Mouse (Mus musculus) C2C12 (cell line): ENCODE data around the gene Rdh14. TPM values are rescaled to one million over a fixed set of nuclear protein-coding genes. Genes with fewer than 3 reads are reported as not detected.

Experiments
- H3K27me3 ChIP-seq: one replicate; pipeline ENCODE4 v1.6.1; 2011; ENCODE audit not compliant: control insufficient read depth, insufficient read depth, insufficient read length
- H3K36me3 ChIP-seq: one replicate; pipeline ENCODE4 v1.6.1; 2011; ENCODE audit not compliant: control insufficient read depth, insufficient read depth
- H3K4me3 ChIP-seq: one replicate; pipeline ENCODE4 v1.5.1; 2011; ENCODE audit warnings: mild to moderate bottlenecking, control low read depth; ENCODE audit not compliant: poor library complexity, insufficient read depth, severe bottlenecking
- H3K79me2 ChIP-seq: one replicate; pipeline ENCODE4 v1.6.1; 2011; ENCODE audit not compliant: control insufficient read depth, insufficient read depth
- H3K79me3 ChIP-seq: one replicate; pipeline ENCODE4 v1.6.1; 2011; ENCODE audit warnings: low read depth, control low read depth
- H3ac ChIP-seq: one replicate; pipeline ENCODE3; 2011; ENCODE audit warnings: low read depth; ENCODE audit not compliant: control insufficient read depth, insufficient read length
- CEBPB ChIP-seq: IDR thresholded peaks from one replicate; pipeline ENCODE4 v1.6.1; 2011; ENCODE audit warnings: low read depth, mild to moderate bottlenecking, control low read depth, moderate library complexity
- CTCF ChIP-seq: IDR thresholded peaks from one replicate; pipeline ENCODE4 v1.5.1; 2011; ENCODE audit not compliant: control insufficient read depth, insufficient read depth, insufficient read length
- FOSL1 ChIP-seq: IDR thresholded peaks from one replicate; pipeline ENCODE4 v1.8.0; 2011; ENCODE audit warnings: mild to moderate bottlenecking, low read length; ENCODE audit not compliant: poor library complexity, insufficient read depth, severe bottlenecking
- MAX ChIP-seq: IDR thresholded peaks from one replicate; pipeline ENCODE4 v1.6.1; 2011; ENCODE audit warnings: mild to moderate bottlenecking, control low read depth
- MYOD1 ChIP-seq: IDR thresholded peaks from one replicate; pipeline ENCODE4 v1.6.1; 2011; ENCODE audit warnings: low read depth; ENCODE audit not compliant: control insufficient read depth, insufficient read length
- MYOG ChIP-seq: IDR thresholded peaks from one replicate; pipeline ENCODE4 v1.6.1; 2011; ENCODE audit not compliant: control insufficient read depth, insufficient read length; ENCODE audit errors: extremely low read depth
- USF1 ChIP-seq: IDR thresholded peaks from one replicate; pipeline ENCODE4 v1.6.1; 2011; ENCODE audit warnings: low read depth, mild to moderate bottlenecking, control low read depth, moderate library complexity
- long read RNA-seq, 2 experiments: library from polyadenylated mRNA; unstranded; transcript quantifications; one replicate each; pipeline ENCODE4 v2.0.0; 2019 to 2020
- polyA plus RNA-seq: library from polyadenylated mRNA; unstranded; fragments of >200 nt; fragmentation: generic; extraction: Trizol; gene quantifications from one replicate; pipeline ENCODE4 v1.2.1, GENCODE M21; 2012; ENCODE audit warnings: missing spikeins

Gene Rdh14
- polyA plus RNA-seq, result 7.0 TPM
- long read RNA-seq, experiment 1, transcript Rdh14-201 (2 exons, 1,480 nt), result major isoform, 36 of 39 reads
- long read RNA-seq, experiment 1, partial matches to known transcripts, result 0 of 39 reads
- long read RNA-seq, experiment 1, other reads (novel, unspliced or antisense), result 3 of 39 reads
- long read RNA-seq, experiment 2, transcript Rdh14-201 (2 exons, 1,480 nt), result major isoform, 38 of 42 reads
- long read RNA-seq, experiment 2, partial matches to known transcripts, result 0 of 42 reads
- long read RNA-seq, experiment 2, other reads (novel, unspliced or antisense), result 4 of 42 reads

DNA sequence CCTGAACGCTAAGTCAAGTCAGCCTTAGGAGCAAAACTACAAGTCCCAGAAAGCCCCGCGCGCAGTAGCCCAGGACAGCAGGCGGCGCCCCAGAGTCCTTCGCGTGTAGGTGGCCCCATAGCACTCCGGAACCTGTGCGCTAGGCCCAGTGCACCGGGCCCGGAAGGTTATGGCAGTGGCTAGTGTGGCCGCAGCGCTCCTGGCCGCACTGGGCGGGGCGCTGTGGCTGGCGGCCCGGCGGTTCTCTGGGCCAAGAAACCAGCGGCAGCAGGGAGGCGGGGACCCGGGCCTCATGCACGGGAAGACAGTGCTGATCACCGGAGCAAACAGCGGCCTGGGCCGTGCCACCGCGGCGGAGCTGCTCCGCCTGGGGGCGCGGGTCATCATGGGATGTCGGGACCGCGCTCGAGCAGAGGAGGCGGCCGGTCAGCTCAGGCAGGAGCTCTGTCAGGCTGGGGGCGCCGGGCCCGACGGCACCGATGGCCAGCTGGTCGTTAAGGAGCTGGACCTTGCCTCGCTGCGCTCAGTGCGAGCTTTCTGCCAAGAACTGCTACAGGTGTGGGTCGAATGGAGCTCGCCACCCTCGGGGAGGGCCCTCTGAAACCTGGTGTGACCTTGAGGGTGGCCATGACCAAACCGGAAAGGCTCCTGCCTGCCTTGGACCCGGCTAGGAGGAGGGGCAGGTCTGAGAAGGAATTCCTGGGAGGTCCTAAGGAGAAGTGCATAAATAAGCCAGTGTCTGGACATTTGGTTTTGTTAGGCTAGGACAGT, at the start of gene Rdh14:
Gene Rdh14, plus strand, starts transcription at position 102 of the 771 bp plus-strand sequence.
- peak within 1 kb of the TSS; percentile 97 for H3ac ChIP-seq
- peak within 1 kb of the TSS; percentile 79 for H3K4me3 ChIP-seq
- H3K27me3 ChIP-seq, result no peaks in the 10 kb centered on the region
- TF ChIP-seq MYOD1 (no peak), FOSL1 (no peak), USF1 (no peak), MAX (peak; percentile 66), MYOG (no peak), CTCF (peak; percentile 74)
- peaks cover 16% of the 10 kb centered on the region for H3K36me3 ChIP-seq
- peaks cover 26% of the 10 kb centered on the region for H3K79me2 ChIP-seq
- peaks cover 15% of the 10 kb centered on the region for H3K79me3 ChIP-seq

DNA sequence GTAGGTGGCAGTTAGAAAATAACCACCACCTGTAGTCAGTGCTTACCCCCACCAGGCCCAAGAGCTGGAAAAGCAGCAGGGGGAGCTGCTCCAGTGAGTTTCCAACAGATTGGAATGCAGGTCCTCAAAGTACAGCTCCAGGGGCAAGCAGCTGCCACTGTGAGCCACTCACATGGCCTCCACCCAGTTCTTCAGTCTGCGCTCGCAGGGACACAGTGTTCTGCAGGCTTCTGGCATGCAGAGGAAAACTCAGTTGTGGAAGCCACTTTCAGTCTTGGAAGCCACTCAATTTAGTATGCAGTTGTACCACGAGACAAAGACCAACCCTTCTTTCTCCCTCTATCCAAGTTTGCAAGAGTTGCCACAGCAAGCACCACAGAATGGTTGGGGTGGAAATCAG, 39.9 kb upstream of the Rdh14 start:
- no peak overlapping the region for H3K4me3 ChIP-seq
- H3K79me2 ChIP-seq, result no peaks in the 10 kb centered on the region
- H3K27me3 ChIP-seq, result no peaks in the 10 kb centered on the region
- H3ac ChIP-seq, result no peak overlapping the region
- H3K79me3 ChIP-seq, result no peaks in the 10 kb centered on the region
- no peaks in the 10 kb centered on the region for H3K36me3 ChIP-seq
- no peak for TF ChIP-seq MYOG
- no peak for TF ChIP-seq MAX
- no peak for TF ChIP-seq USF1
- TF ChIP-seq CEBPB, result no peak
- TF ChIP-seq CTCF, result no peak
- no peak for TF ChIP-seq MYOD1
- TF ChIP-seq FOSL1, result no peak

DNA sequence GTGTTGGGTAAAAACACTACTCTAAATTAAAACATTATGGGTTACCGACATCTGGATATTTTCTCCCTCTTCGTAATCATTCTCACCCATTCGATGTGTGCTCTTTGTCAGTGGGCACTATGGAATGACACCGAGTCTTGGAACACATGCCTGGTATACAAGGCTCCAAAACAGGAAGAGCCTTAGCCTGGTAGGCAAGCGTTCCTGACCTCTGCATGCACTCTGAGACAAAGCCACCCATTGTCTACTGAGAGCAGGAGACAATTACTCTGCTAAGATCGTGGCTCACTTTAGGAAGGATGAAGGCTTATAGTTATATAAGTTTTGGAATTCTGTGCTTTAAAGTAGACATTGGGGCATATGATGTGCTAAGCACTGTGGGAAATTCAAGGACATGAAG, 32.8 kb upstream of the Rdh14 start:
- H3K36me3 ChIP-seq, result no peaks in the 10 kb centered on the region
- H3K27me3 ChIP-seq, result no peaks in the 10 kb centered on the region
- H3K79me2 ChIP-seq, result no peaks in the 10 kb centered on the region
- H3K4me3 ChIP-seq, result no peak overlapping the region
- TF ChIP-seq MYOD1 (no peak), CTCF (no peak), USF1 (no peak), CEBPB (no peak), MYOG (no peak), MAX (no peak), FOSL1 (no peak)
- H3ac ChIP-seq, result no peak overlapping the region
- H3K79me3 ChIP-seq, result no peaks in the 10 kb centered on the region

DNA sequence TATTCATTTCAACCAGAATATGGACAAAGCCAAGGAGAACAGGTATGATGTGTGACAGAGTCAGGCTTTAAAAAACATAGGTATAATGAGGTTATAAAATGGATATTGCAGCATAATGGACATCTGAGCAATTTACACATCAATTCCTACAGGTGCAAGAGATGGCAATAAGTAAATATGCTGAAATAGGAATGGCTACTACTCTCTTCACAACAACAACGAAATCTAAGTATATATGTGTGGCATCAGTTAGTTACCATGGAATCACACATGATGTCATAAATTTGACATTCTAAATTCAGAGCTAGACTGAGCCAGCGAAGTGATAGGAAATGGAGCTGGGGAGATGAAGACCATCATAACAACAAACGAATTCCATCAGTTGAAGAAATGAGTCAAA, 20.9 kb upstream of the Rdh14 start, which contains the start of gene Nt5c1b:
Gene Nt5c1b, plus strand, starts transcription at position 301 of the 400 bp plus-strand sequence.
- no peak for TF ChIP-seq CEBPB
- TF ChIP-seq MYOG, result no peak
- TF ChIP-seq MYOD1, result no peak
- no peak for TF ChIP-seq USF1
- H3K36me3 ChIP-seq, result no peaks in the 10 kb centered on the region
- H3ac ChIP-seq, result no peak within 1 kb of the TSS
- no peak within 1 kb of the TSS for H3K4me3 ChIP-seq
- no peaks in the 10 kb centered on the region for H3K79me3 ChIP-seq
- H3K27me3 ChIP-seq, result no peaks in the 10 kb centered on the region
- H3K79me2 ChIP-seq, result no peaks in the 10 kb centered on the region

DNA sequence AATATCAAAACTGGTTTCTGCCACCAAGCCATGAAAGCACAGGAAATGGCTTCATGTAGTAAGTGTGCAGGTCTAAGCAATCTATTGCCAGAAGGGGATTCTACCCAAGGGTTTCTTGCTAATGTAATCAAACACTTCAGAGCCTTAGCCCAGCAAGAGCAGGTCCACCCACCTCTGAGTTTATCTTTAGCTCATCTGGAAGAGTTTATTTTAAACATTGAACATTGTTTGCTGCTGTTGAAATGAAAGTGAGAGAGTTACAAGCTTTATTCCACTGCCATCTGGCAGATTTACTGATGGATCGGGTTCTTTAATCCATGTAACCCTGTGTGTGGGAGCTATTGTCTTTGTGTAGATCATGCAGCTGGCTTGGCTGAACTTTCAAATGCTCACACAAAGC, 10.2 kb downstream of the Rdh14 start:
- Histone ChIP-seq H3K36me3 (no peaks in the 10 kb centered on the region), H3K79me3 (no peaks in the 10 kb centered on the region), H3ac (no peak overlapping the region), H3K4me3 (no peak overlapping the region), H3K79me2 (no peaks in the 10 kb centered on the region), H3K27me3 (no peaks in the 10 kb centered on the region)
- TF ChIP-seq CEBPB (no peak), USF1 (no peak), MAX (no peak), MYOD1 (no peak), CTCF (no peak), MYOG (no peak), FOSL1 (no peak)
